Mouse (Mus musculus) heart, adult 8-10 months (tissue): ENCODE results near the gene Gm14418. TPM values are rescaled to one million over a fixed set of nuclear protein-coding genes. Genes with fewer than 3 reads are reported as not detected.
"Not testable (repeated sequence)": the region's sequence is repeated elsewhere in the genome, so short reads cannot be mapped to it uniquely, and the experiment has no call there.

Experiments used
- DNase-seq: peaks from one replicate; pipeline ENCODE4 v3.0.0; 2022; ENCODE audit warnings: low spot score
- total RNA-seq, 4 experiments: library from RNA; stranded (reverse); gene quantifications; 2 replicates each; pipeline ENCODE4 v1.2.4; 2022

The Gm14418 gene
- total RNA-seq, result 10 to 100 TPM; 16.2 to 18.2 (median 17.7) TPM

DNA sequence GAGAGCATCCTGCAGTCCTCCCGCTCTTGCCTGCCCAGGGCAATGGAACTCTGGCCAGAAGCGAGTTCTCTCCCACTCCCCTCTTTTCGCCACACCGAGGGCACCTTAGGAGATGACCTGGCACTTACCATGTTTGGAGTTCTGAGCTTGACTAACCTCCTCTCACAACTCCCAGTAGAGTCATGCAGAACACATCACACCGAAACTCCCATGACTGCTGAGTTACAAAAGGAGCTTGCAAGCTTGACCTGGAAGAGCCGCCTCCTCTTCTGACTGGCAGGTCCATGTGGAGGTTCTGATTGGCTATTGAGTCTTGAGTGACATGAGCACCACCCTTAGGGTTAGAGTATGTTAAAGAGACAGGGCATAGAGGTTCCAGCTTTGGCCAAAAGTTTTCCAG lies at the start of gene Gm14418:
TSS of gene Gm14418 (minus strand) at position 225 of the 400 bp plus-strand sequence.
- DNase-seq, result not testable (repeated sequence)

Other genes with a start within 250 kb of the Gm14418 start
- 10 to 100 TPM; 23.8 to 44.6 (median 26.9) TPM for gene Gm14410, start 191.9 kb downstream of the Gm14418 start, total RNA-seq
- 1 to 10 TPM in 3 of 4 experiments, under 1 TPM in 1; 0.89 to 2.1 (median 1.7) TPM for gene Gm14409, start 131.3 kb downstream of the Gm14418 start, total RNA-seq
- gene Gm14412, start 74.0 kb downstream of the Gm14418 start, total RNA-seq, result 1 to 10 TPM; 1.3 to 1.9 (median 1.5) TPM
- 100 to 1,000 TPM; 568 to 760 (median 586) TPM for gene Zfp970, start 66.4 kb upstream of the Gm14418 start, total RNA-seq
- 100 to 1,000 TPM in 1 of 4 experiments, 10 to 100 TPM in 3; 76.9 to 109 (median 91.3) TPM for gene Gm14403, start 99.9 kb upstream of the Gm14418 start, total RNA-seq
- gene Gm14406, start 179.9 kb upstream of the Gm14418 start, total RNA-seq, result under 1 TPM in 1 of 4 experiments, not detected in 3; 0.69 TPM